Mouse (Mus musculus): ENCODE measurements around the gene C1qtnf6.
A peak's percentile ranks its signal among the peaks of the same experiment; 100 is the strongest.

C1qtnf6 gene

DNA sequence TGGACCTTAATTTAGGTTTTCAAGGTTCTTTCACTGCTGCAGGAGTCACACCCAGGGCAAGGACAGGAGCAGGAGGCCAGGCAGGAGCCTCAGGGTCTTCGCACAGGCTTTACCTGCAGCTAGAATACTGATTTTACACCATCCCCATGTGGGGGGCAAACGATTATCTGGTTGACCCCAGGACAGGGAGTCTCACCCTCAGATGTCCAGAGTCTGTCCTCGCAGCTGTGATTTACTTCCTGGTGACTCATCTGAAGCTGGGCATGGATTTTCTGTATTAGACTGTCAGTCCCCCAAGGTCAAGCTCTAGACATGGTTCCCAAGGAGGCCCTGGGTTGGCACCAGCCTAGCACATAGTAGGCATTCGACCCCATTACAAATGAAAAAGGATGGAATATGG, 14.8 kb upstream of the C1qtnf6 start:
- DNase-seq (ENCODE audit: low read depth, low spot score), result no peak

DNA sequence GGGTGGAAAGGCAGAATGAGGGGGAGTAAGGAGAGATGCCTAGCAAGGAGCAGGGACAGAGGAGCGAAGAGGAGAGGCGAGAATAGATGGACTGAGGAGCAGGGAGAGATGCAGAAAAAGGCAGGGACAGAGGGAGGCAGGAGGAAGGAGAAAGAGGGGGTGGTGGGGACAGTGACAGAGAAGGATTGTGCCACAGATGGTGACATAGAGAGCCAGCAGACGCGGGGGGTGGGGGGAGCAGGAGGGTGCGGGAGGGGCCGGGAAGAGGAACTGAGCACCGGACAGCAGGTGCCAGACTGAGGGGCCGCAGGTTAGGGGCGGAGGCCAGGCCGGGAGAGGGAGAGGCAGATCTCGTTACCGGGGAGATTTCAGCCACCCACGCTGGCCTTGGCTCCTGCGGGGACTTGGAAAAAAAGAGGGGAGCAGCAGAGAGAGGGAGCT, 13.4 kb upstream of the C1qtnf6 start, which contains the start of gene Sstr3:
Gene Sstr3, minus strand, starts transcription at position 125 of the 441 bp plus-strand sequence.
- peak; percentile 69 for DNase-seq (ENCODE audit: low read depth, low spot score)

DNA sequence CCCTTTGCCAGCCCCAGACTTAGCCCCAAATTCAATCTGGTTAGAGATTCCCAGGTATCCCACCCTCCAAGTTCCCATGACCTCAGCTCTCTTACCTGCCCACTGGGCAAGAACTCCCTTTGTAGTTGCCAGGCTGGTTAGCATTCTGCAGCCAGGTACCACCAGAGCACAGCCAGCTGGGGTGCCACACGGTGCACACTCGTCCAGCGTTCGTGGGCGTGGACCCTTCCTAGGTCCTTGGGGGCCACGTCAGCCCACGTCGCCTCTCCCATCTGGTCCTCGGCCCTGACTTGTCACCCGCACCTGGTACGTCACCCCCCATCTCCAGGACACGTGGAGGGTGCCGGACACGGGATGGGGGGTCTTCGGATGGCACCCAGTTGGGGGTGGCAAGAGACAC, 12.8 kb upstream of the C1qtnf6 start:
- no peak for DNase-seq (ENCODE audit: low read depth, low spot score)

DNA sequence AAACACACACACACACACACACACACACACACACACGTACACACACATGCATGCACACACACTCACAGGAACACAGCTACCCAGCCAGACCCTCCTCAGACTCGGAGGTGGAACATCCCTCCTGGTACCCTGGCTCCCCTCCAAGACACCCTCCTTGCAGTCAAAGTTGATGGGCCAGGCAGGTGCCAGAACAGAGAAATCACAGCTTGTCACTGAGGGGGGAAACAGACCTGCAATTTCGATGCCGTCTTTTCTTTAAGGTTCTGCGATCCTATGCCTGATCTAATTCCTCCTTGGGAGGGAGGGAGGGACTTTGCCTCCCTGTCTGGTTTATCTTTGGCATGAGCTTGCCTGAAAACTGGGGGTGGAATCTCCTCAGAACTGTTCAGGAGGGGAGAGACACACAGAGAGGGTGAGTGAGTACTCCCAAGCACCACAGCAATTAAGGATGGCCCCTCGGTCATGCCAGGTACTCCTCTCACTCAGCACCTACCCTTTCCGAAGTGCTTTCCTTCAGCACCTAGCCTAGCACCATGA, 11.6 kb upstream of the C1qtnf6 start:
- DNase-seq (ENCODE audit: low read depth, low spot score), result no peak

DNA sequence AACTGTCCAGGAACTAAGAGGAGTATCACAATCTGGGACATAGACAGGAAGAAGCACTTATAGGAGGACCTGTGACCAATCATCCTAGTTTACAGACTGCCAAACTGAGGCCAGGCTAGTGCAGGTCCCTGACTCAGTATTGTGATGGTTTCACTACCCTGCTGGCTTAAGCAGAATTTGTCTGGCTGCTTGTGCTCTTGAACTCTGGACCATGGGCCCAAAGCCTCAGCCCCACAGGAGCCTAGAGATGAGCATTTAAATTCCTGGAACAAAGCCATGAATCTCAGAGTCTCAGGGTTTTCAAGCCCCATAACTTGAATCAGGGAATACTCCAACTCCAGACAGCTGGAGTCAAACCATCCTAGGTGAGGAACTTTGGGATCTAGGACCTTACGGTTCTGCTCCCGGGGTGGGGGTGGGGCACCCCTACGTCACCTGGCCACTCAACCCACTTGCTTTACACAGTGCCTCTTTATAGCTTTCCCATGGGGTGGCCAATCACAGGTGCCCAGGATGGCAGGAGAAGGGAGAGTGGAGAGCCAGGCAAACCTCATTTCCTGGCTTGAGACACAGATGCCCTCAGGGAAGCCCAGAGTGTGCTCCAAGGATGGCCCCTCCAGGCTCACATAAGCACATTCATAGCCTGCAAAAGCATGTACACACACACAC, 11.0 kb upstream of the C1qtnf6 start:
- no peak for DNase-seq (ENCODE audit: low read depth, low spot score)

DNA sequence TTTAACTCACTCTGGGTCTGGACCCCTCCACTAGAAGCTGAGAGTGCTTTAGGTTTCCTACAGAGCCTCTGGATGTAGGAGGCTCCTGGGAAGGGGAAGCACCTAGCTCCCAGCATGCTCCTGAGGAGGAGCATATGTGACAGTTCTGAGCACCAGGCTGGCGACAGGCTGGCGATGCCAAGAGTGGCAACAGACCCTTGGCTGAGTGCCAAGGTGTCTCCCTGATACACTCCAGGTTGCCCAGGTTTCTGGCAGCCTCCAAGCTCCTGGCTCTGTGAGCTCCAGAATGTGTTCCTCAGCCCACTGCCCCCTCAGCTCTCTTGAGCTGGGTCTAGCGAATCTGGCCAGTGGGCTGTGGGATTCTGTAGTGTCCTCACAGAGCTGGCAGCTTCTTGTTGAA, 10.4 kb upstream of the C1qtnf6 start:
- no peak for DNase-seq (ENCODE audit: low read depth, low spot score)

DNA sequence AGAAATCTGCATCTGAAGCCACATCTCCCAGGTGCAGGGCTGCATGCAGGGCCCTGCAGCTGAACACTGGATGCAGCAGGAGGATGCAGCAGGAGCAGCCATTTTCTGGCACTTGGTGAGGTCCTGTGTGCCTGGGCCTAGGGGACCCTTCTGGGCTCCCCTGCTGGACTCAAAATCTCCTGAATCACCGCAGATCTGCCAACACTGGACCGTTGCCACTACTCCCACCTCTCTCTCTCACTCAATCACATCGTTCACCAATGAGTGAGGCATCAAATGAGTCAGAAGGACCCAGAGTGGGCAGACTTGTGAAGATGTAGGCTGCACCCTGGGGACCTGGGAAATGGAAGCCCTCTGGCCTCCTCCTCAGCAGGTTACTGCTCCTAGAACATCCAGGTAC, 9.8 kb upstream of the C1qtnf6 start:
- no peak for DNase-seq (ENCODE audit: low read depth, low spot score)

DNA sequence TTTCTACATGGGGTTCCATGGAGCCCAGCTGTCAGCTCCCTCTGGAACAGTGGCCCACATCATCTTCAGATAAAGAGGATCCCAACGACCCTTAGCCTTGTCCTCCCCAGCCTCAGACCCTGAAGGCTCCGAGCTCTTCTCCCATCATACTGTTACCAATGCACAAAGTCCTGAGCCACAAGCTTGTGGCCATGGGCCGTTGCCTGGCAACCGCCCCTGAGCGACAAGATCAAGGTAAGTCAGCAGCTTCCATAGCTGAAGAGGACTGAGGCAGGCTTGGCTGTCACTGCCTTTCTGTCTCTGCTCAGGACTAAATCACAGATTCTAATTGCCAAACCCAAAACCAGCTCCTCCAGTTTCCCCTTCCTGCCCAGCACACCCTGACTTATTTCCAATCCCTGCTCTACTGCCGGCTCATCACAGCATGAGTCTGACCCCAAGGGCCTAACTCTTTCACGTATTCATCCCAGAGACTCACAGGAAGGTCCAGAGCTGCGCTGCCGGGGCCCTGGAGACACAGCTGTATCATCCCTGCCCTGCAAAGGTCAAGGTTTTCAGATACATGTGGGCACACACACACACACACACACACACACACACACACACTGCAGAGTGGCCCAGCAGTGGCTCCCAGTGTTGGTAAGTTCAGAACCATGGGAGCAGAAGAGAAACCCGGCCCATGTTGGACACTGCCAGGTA, 4.7 kb upstream of the C1qtnf6 start:
- DNase-seq (ENCODE audit: low read depth, low spot score), result no peak

DNA sequence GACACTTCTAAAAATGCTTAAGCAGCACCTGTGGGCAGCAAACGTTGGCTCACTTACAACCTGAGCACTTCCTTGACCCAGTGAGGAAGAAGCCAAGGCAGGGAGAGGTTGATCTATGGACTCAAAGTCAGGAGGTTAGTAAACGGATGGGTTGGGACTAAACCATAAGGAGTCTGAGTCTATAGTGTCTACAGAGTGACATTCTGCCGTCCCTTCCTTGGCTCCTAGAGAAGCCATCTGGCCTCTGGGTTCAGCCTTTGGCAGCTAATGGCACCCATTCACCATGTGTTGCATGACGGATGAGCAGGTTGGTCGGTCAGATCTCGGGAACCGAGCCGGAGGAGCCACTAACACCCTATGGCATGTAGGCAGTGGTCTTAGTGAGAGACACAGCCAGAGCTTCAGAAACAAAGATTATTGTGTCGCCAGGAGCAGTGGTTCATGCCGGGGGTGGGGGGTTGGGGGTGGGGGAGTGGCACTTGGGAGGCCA, 2.2 kb upstream of the C1qtnf6 start:
- DNase-seq (ENCODE audit: low read depth, low spot score), result no peak

DNA sequence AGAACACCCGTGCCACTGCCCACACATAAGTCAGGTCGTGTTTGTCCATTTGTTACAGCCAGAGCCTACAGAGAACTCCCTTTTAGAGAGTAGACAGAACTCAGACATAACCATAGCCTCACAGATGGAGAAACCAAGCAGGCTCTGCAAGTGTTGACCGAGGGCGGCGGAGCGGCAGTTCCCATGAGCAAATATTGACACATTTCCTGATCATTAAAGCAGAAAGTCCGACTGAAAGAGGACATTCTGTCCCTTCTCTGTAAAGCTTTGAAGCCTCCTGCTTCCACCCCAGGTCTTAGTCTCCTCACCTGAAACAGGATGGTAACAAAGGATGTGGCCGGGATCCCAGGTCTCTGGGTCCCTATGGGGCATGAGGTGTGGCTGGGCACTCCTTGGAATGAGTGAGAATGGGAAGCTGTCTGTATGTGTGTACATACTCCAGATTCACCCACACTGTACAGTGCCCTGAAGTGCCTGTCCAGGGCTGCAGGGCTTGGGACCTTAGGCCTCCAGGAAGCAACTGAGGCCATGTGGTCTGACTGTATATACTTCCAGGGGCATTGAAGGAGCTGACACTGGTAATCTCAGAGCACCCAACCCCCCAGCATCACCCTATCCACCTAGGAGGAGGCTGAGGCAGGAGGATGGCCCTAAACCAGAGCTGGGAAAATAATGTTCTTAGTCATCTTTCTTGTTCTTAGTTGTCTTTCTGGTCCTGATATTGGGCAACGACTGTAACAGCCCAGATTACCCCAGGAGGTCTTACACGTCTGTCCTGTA, 1.5 kb upstream of the C1qtnf6 start:
- no peak for DNase-seq (ENCODE audit: low read depth, low spot score)

DNA sequence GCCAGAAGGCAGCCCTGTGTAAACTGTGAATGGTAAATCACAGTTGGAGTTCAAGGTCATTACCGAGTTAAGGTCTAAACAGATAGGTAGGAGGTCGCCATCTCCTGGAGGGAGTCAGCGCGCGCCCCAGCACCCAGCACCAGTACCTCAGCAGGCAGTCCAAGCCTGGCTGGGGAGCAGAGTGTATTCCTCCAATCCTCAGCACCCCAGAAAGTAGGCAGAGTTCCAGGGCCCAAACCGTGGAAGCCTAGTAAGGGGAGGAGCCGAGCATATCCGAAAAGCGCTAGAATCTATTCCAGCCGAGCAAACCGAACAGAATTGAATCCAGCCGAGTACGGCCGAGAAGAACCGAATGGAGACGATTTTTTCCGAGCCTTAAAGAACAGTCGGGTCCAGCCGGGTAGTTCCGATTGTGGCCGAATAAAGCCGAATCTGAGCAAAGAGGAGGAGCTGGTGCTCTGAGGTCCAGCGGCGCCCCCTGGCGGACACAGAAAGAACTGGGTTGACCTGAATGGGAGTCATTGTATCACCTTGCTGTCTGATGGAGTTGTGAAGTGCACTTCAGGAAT, 769 bp upstream of the C1qtnf6 start:
- DNase-seq (ENCODE audit: low read depth, low spot score), result peak; percentile 95

DNA sequence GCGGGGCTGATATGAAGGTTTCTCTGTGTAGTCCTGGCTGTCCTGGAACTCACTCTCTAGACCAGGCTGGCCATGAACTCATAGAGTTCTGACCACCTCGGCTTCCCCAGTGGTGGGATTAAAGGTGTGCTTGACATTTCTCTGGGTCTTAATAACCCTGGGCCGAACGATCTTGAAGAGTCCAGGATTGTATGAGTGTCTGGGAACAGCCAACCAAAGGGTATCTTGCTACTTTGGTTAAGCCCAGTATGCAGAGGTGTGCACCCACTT, 170 bp upstream of the C1qtnf6 start:
- no peak for DNase-seq (ENCODE audit: low read depth, low spot score)

DNA sequence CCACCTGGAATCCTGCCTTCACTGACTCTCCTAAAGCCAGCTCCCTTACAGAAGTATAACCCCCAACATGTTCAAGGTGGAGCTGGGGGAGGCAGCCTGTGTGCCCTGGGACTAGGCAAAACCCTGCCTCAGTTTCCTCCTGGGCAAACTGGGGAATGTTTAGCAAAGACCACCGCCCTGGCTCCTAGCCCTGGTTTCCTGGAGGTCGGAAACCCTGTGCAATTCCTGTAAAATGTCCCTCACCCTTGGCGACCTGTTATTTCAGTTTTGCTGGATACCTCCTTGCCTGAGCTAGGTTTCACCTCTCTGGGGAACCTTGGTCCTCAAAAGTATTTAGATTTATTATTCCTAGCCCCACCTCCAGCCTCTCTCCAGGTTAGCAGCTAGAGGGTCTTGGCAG, 1.1 kb downstream of the C1qtnf6 start:
- no peak for DNase-seq (ENCODE audit: low read depth, low spot score)

DNA sequence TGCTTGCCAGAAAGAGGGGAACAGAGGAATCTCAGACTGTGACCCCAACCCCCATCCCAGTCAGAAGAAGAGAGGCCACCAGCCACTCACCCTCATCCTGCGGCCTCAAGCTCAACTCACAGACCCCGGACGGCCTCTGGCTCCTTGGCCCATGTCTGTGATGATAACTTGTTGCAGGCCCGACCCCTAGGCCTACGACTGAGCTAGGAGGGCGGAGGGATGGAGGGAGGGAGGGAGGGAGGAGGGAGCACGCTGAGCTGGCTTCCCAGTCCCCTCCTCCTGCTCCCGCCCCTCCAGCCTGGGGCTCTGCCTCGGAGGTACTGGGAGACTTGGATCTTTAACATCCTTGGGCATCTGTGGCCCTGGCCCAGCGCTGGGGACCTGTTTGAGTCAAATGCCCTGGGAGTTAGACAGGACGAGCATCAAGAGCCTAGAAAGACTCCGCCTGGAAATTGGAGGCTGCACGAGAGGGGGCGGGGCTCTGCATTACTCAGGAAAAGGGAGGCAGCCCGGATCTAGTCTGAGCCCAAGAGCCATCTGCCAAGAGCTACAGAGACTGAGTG, 1.7 kb downstream of the C1qtnf6 start:
- DNase-seq (ENCODE audit: low read depth, low spot score), result no peak

DNA sequence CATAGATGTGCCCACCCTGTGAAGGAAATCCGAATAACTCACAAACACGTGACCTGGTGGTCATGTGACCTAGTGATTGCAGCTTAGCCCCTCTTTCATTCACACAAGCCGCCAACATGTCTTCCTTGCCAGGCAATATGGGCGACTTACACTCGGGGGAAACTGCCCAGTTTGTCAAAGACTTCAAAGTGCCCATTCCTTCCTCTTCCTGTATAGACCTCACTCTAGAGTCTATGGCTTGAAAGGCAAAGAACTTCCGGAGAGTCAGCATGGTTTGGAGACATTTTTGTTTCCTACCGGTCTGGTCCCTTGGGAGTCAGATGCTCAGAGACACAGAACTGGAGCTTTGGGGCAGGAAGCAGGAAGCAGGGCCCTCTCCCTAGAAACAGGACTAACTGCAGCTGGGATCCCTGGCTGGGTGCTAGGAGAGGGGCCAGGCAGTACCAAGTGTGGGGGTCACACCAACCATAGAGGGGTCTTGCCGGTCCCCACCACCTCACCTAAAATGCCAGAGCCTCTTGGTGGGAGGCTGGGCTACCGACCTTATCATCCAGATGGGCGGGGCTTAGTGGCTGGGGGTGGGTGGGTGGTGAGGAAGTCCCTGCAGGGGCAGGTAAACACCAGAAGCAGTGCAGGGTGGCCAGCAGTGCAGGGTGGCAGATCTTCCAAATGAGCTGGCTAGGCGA, 2.3 kb downstream of the C1qtnf6 start:
- no peak for DNase-seq (ENCODE audit: low read depth, low spot score)

DNA sequence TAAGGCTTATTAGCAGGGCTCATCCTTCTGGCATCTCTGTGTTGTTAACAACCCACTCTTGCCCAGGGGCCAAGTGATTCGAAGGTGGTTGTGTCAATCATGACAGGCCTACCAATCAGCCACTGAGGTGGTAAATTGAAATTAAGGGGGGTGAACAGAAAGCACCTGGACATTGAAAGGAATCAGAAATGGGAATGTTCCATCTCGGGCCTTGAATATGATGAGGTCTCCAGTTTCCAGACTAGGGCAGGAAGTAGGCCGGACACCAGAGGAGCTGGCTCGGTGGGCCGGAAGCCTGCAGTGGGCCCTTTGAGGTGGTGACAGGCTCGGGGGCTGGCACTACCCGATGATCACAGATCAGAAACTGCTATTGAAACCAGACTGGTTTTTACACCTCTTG, 3.2 kb downstream of the C1qtnf6 start:
- DNase-seq (ENCODE audit: low read depth, low spot score), result peak; percentile 30

DNA sequence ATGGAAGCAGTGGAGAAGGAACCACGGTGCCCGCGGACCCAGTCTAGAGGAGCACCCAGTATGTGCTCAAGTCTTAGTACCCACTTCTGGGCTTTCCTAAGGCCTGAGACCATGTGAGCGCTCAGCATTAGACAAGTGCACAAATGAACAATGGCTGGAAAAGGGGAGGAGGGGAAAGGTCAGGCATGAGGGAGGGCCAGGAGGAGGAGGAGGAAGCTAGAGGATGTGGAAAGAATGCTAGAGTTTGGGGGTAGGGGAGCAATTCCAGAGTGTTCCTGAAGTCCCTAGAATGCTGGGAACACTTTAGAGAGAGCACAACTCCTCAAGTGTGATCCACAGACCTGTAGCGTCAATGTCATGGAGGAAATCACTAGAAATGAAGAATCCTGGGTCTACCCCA, 7.1 kb downstream of the C1qtnf6 start:
- no peak for DNase-seq (ENCODE audit: low read depth, low spot score)

DNA sequence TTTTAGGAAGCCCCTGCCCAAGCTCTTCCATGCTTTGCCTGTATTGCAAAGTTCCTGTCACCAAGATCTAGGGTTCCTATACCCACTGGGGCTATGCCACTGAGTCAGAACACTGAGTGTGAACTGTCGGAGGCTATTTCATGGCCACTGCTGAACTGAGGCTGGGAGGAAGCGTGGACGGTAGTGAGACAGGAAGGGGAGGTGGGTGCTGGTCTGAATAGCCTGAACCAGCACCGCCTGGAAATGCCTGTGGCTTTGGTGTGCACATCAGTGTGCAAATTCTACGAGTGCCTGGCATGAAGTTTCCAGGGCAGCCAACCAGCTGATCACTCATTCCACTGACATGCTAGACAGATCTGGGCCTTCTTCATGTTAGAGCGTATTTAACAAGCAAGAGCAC, 9.3 kb downstream of the C1qtnf6 start:
- DNase-seq (ENCODE audit: low read depth, low spot score), result no peak

DNA sequence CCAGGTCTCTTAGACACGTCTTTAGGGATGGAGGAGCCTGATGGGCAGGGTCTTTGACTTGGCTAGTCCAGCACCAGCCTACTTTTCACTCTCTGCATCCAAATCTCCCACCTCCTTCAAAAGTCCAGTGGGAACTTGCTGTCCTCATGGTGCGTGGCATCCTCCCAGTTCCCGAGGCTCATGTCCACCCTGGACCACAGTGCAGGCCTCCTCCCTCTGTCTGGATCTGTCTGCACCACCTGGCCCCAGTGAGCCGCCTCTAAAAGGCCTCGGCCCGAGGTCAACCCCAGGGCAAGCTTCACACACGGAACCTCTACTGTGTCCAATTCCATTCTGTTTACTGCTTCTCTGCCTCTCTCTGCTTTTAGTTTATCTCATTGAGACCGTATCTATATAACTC, 9.9 kb downstream of the C1qtnf6 start:
- no peak for DNase-seq (ENCODE audit: low read depth, low spot score)

DNA sequence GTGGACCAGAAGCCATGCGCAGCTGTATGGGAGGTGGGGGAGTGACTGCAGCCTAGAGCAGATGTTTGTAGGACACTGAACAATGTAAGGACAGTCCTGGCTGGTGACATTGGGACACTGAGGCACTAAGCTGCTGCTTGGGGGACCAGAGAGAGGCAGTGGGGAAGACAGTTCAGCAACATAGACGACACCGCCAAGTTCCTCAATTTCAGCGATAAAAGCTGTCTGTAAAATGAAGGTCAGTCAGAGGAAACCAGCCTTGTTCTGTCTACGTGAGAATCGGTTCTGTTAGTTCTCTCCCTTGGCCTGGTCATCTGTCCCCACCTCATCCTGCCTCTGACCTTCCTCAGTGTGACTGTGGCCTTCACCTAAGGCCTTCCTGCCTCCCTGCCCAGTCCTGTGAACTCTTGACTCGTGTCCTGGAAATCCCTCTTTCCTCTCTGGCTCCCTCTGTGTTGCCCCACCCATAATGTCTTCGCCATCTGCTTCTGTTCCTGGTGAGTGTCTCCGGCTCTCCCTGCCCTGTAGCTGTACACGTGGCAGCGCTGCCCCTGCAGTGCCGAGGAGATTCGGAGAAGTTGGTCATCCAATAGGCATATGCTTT, 11.0 kb downstream of the C1qtnf6 start:
- DNase-seq (ENCODE audit: low read depth, low spot score), result peak; percentile 24

DNA sequence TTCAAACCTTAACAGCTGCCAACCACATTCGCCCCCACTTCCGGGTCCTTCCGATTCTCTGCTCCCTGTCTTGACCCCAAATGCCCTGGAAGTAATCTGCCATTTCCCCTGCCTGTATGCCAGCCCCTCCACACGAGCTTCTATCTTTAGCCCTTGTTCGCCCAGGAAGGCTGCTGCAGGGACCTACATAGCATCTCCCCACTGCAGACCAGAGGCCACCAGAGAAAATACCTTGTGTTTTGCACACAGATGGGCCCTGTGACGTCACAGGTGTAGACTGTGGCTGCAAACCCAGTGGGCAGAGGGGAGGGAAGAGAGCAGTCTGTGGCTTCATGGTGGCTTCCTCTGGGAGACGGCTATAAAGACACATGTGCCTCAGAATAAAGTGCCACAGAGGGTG, 13.0 kb downstream of the C1qtnf6 start:
- DNase-seq (ENCODE audit: low read depth, low spot score), result no peak
